Mouse (Mus musculus) granulocyte monocyte progenitor cell, adult 5-6 weeks (primary cell): Measurements from ENCODE around the gene Hdac11. TPM values are rescaled to one million over a fixed set of nuclear protein-coding genes. Genes with fewer than 3 reads are reported as not detected.
"Not testable (repeated sequence)": the region's sequence is repeated elsewhere in the genome, so short reads cannot be mapped to it uniquely, and the experiment has no call there.

ENCODE experiments used
- ATAC-seq: replicated peaks from 2 replicates; pipeline ENCODE4 v1.8.0; 2016; ENCODE audit warnings: mild to moderate bottlenecking, moderate TSS enrichment, inconsistent platforms; ENCODE audit not compliant: poor library complexity, severe bottlenecking
- total RNA-seq, 2 experiments: library from RNA; stranded (forward) in 1 of 2; stranded (reverse) in 1 of 2; fragments of 200-712, 200-1000 nt in 1 of 2; fragments of >200 nt in 1 of 2; fragmentation: Nextera tagmentation in 1 of 2; gene quantifications; 2 replicates each; pipeline ENCODE4 v1.2.3; 2014 to 2017

Gene Hdac11
- total RNA-seq, 2 experiments from 2014 or later = 1.5 to 2.5 TPM

- ATAC-seq = no peak
Observed at GRCm38 (mm10) chr6:91192851-91193545, 36.5 kb downstream of the Hdac11 start.

- no peak for ATAC-seq
Observed at GRCm38 (mm10) chr6:91198456-91198855, 42.0 kb downstream of the Hdac11 start.

- no peak for ATAC-seq
Observed at GRCm38 (mm10) chr6:91200429-91201188, 44.1 kb downstream of the Hdac11 start.

- ATAC-seq = no peak
Observed at GRCm38 (mm10) chr6:91201881-91202341, 45.4 kb downstream of the Hdac11 start.

- no peak for ATAC-seq
Observed at GRCm38 (mm10) chr6:91202571-91202970, 46.1 kb downstream of the Hdac11 start.

- ATAC-seq = no peak
Observed at GRCm38 (mm10) chr6:91205346-91205745, 48.9 kb downstream of the Hdac11 start.

- no peak for ATAC-seq
Observed at GRCm38 (mm10) chr6:91205791-91206190, 49.3 kb downstream of the Hdac11 start.

- no peak for ATAC-seq
Observed at GRCm38 (mm10) chr6:91207491-91207890, 51.0 kb downstream of the Hdac11 start.

- ATAC-seq = no peak
Observed at GRCm38 (mm10) chr6:91209780-91210179, 53.3 kb downstream of the Hdac11 start.

- ATAC-seq = no peak
Observed at GRCm38 (mm10) chr6:91210852-91211251, 54.4 kb downstream of the Hdac11 start.

- not testable (repeated sequence) for ATAC-seq
Observed at GRCm38 (mm10) chr6:91212155-91212554, 55.7 kb downstream of the Hdac11 start, which contains the start of gene Fbln2. Fbln2 (plus strand) TSS chr6:91212455.

GRCm38 (mm10) chr6:91212571-91212970 is 56.1 kb downstream of the Hdac11 start:
- ATAC-seq = peak; percentile 70

- ATAC-seq = no peak
Observed at GRCm38 (mm10) chr6:91213287-91214218, 57.1 kb downstream of the Hdac11 start.

- ATAC-seq = no peak
Observed at GRCm38 (mm10) chr6:91215454-91215853, 59.0 kb downstream of the Hdac11 start.

GRCm38 (mm10) chr6:91218445-91218844 is 62.0 kb downstream of the Hdac11 start:
- no peak for ATAC-seq

GRCm38 (mm10) chr6:91218871-91219270 is 62.4 kb downstream of the Hdac11 start:
- ATAC-seq = no peak

GRCm38 (mm10) chr6:91220062-91220461 is 63.6 kb downstream of the Hdac11 start:
- ATAC-seq = no peak

- ATAC-seq = peak; percentile 42; the same call in 1 of the 2 replicates
Observed at GRCm38 (mm10) chr6:91221094-91221493, 64.6 kb downstream of the Hdac11 start.

- no peak for ATAC-seq
Observed at GRCm38 (mm10) chr6:91222694-91223346, 66.4 kb downstream of the Hdac11 start.
